Mouse (Mus musculus): ENCODE results near the gene Jam3. TPM values are rescaled to one million over a fixed set of nuclear protein-coding genes. Genes with fewer than 3 reads are reported as not detected.
A peak's percentile ranks its signal among the peaks of the same experiment; 100 is the strongest.

Gene Jam3
- polyA plus RNA-seq, 1 experiment = 37.1 TPM

DNA sequence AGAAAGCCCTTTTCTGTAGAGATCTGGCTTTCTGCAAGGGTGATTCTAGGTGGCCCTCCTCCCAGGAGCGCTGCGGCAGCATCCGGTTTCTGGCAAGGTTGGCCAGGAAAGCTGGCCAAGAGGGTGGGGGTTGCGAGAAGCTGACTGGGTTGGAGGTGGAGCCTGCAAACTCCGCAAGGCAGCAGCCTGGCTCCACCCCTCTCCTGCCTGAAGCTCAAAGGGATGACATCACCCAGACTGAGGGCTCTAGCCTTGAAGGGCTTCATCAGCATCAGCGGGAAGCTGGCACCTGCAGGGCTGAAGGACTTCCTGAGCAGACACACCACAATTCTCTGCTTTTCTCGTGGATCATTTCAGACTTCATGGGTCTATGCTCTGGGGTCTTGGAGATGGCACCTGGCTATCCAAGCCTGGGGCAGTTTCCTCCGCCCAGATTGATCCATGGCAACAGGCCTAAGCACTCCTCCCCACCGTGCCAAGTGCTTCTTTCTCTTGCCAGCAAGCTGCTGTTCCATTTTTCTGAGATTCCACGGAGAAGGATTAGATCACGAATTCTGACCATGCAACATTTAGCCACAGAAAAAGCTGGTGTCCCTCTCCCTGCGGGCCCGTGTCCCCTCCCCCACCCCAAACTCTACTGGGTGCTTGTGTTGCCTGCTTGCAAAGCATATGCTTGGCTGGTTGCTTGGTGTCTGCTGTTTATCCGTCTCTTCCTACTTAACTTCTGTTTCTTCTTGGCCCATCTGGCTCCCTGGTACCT lies 37.0 kb upstream of the Jam3 start:
- H3K27me3 ChIP-seq (replicated peaks; ENCODE audit: control insufficient read depth, insufficient read depth, low read length) = no peaks in the 10 kb centered on the region
- 9% methylated on average over 14 of the region's 14 CpGs for WGBS
- TF ChIP-seq POLR2A (IDR thresholded peaks at IDR 0.05; ENCODE audit: low read depth, low read length) (peak; percentile 9), CTCF (conservative IDR thresholded peaks at IDR 0.05; ENCODE audit: insufficient read depth, insufficient read length, low read depth, low read length) (no peak)
- peak overlapping the region; percentile 68 for H3K27ac ChIP-seq (ENCODE audit: insufficient read depth, low read depth, low read length)
- no peaks in the 10 kb centered on the region for H3K36me3 ChIP-seq (ENCODE audit: control insufficient read depth, insufficient read depth, low read length)
- peak overlapping the region; percentile 21 for H3K4me3 ChIP-seq (ENCODE audit: insufficient read depth, low read depth, low read length)
- DNase-seq = peak; percentile 97
- peaks cover 10% of the 10 kb centered on the region for H3K4me1 ChIP-seq (ENCODE audit: control insufficient read depth, insufficient read depth, low read length)

GRCm38 (mm10) chr9:27191501-27191981 lies 36.3 kb upstream of the Jam3 start:
- peaks cover 10% of the 10 kb centered on the region for H3K4me1 ChIP-seq (ENCODE audit: control insufficient read depth, insufficient read depth, low read length)
- H3K36me3 ChIP-seq (ENCODE audit: control insufficient read depth, insufficient read depth, low read length) = no peaks in the 10 kb centered on the region
- WGBS = 1% methylated on average over 7 of the region's 7 CpGs
- peak overlapping the region; percentile 68 for H3K27ac ChIP-seq (ENCODE audit: insufficient read depth, low read depth, low read length)
- peak; percentile 89 for DNase-seq
- H3K27me3 ChIP-seq (replicated peaks; ENCODE audit: control insufficient read depth, insufficient read depth, low read length) = no peaks in the 10 kb centered on the region
- H3K4me3 ChIP-seq (ENCODE audit: insufficient read depth, low read depth, low read length) = peak overlapping the region; percentile 21
- no peak for TF ChIP-seq POLR2A (IDR thresholded peaks at IDR 0.05; ENCODE audit: low read depth, low read length)
- TF ChIP-seq CTCF (conservative IDR thresholded peaks at IDR 0.05; ENCODE audit: insufficient read depth, insufficient read length, low read depth, low read length) = no peak

GRCm38 (mm10) chr9:27190461-27190860 lies 35.2 kb upstream of the Jam3 start:
- Histone ChIP-seq H3K27me3 (replicated peaks; ENCODE audit: control insufficient read depth, insufficient read depth, low read length) (no peaks in the 10 kb centered on the region), H3K36me3 (ENCODE audit: control insufficient read depth, insufficient read depth, low read length) (no peaks in the 10 kb centered on the region), H3K4me3 (ENCODE audit: insufficient read depth, low read depth, low read length) (no peak overlapping the region), H3K4me1 (ENCODE audit: control insufficient read depth, insufficient read depth, low read length) (peaks cover 10% of the 10 kb centered on the region), H3K27ac (ENCODE audit: insufficient read depth, low read depth, low read length) (no peak overlapping the region)
- 77% methylated on average over 8 of the region's 8 CpGs for WGBS
- no peak for DNase-seq
- no peak for TF ChIP-seq POLR2A (IDR thresholded peaks at IDR 0.05; ENCODE audit: low read depth, low read length)
- TF ChIP-seq CTCF (conservative IDR thresholded peaks at IDR 0.05; ENCODE audit: insufficient read depth, insufficient read length, low read depth, low read length) = no peak

DNA sequence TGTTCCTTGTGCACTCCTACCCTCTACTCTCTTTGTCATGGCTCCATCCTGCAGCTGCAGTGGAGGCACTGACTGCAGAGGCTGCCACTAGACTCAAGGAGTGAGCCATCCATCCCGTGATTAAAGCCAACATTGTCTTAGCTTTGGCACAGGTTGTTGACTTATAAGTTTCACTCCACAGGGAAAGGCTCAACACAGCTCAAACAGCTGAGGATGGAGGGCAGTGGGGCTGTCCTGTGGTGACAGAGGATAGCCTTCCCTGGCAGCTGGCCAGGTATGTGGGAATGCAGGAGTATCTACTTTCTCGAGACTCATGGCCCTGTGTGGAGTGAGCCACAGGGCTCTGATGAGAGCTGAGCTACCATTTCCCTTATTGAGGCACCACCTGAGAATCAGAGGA lies 34.1 kb upstream of the Jam3 start:
- DNase-seq = no peak
- Histone ChIP-seq H3K36me3 (ENCODE audit: control insufficient read depth, insufficient read depth, low read length) (no peaks in the 10 kb centered on the region), H3K4me3 (ENCODE audit: insufficient read depth, low read depth, low read length) (no peak overlapping the region), H3K27ac (ENCODE audit: insufficient read depth, low read depth, low read length) (no peak overlapping the region), H3K27me3 (replicated peaks; ENCODE audit: control insufficient read depth, insufficient read depth, low read length) (no peaks in the 10 kb centered on the region), H3K4me1 (ENCODE audit: control insufficient read depth, insufficient read depth, low read length) (peaks cover 10% of the 10 kb centered on the region)
- WGBS = 59% methylated on average over 2 of the region's 2 CpGs
- no peak for TF ChIP-seq POLR2A (IDR thresholded peaks at IDR 0.05; ENCODE audit: low read depth, low read length)
- no peak for TF ChIP-seq CTCF (conservative IDR thresholded peaks at IDR 0.05; ENCODE audit: insufficient read depth, insufficient read length, low read depth, low read length)

DNA sequence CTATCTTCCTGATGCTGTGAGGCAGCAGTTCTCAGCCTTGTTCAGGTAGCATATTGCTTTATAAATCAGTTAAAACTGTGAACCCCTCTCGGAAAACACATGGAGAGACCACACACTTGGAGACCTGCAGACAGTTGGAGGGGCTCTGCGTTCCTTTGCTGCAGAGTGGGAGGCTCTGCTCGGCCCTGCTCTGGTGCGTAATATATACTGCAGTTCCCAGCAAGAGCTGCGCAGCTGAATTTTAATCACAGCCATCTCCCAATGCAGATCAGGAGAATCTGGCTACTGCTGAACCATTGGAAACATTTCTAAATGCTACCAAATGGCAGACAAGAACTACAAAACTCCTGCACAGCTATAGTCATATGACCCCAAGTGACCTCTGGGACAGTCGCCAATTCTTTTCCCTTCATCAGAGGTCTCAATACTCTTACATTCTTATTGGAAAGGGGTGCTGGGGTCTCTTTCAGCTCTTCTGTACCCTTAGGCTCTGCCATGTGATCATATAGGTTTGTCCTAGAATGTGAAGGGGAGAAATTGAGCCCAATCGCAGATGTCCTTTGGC lies 33.5 kb upstream of the Jam3 start:
- 95% methylated on average over 7 of the region's 7 CpGs for WGBS
- DNase-seq = no peak
- no peaks in the 10 kb centered on the region for H3K36me3 ChIP-seq (ENCODE audit: control insufficient read depth, insufficient read depth, low read length)
- TF ChIP-seq POLR2A (IDR thresholded peaks at IDR 0.05; ENCODE audit: low read depth, low read length) = no peak
- TF ChIP-seq CTCF (conservative IDR thresholded peaks at IDR 0.05; ENCODE audit: insufficient read depth, insufficient read length, low read depth, low read length) = no peak
- no peaks in the 10 kb centered on the region for H3K27me3 ChIP-seq (replicated peaks; ENCODE audit: control insufficient read depth, insufficient read depth, low read length)
- peaks cover 10% of the 10 kb centered on the region for H3K4me1 ChIP-seq (ENCODE audit: control insufficient read depth, insufficient read depth, low read length)
- no peak overlapping the region for H3K4me3 ChIP-seq (ENCODE audit: insufficient read depth, low read depth, low read length)
- H3K27ac ChIP-seq (ENCODE audit: insufficient read depth, low read depth, low read length) = no peak overlapping the region

GRCm38 (mm10) chr9:27185820-27186219 lies 30.6 kb upstream of the Jam3 start:
- TF ChIP-seq POLR2A (IDR thresholded peaks at IDR 0.05; ENCODE audit: low read depth, low read length) (no peak), CTCF (conservative IDR thresholded peaks at IDR 0.05; ENCODE audit: insufficient read depth, insufficient read length, low read depth, low read length) (no peak)
- Histone ChIP-seq H3K4me3 (ENCODE audit: insufficient read depth, low read depth, low read length) (no peak overlapping the region), H3K27ac (ENCODE audit: insufficient read depth, low read depth, low read length) (no peak overlapping the region), H3K36me3 (ENCODE audit: control insufficient read depth, insufficient read depth, low read length) (no peaks in the 10 kb centered on the region), H3K27me3 (replicated peaks; ENCODE audit: control insufficient read depth, insufficient read depth, low read length) (no peaks in the 10 kb centered on the region), H3K4me1 (ENCODE audit: control insufficient read depth, insufficient read depth, low read length) (no peaks in the 10 kb centered on the region)
- DNase-seq = no peak

DNA sequence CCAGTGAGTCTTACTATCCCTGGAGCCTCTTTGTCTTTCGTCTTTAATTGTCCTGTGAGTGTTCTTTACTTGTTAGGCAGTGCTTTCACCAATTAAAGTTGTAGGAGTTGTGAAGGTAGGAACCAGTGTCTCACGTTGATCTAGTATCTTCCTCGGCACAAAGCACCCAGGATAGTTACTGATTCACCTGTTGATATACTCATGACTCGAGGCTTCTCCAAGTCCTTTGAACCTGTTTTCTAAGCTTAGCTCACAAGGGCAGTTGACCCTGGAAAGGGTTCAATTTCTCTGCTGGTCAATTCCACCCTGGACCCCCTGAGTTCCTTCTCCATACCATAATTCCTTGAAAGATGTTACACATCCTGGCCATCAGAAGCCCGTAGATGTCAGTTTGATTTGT lies 26.9 kb upstream of the Jam3 start:
- H3K4me3 ChIP-seq (ENCODE audit: insufficient read depth, low read depth, low read length) = no peak overlapping the region
- peak; percentile 69 for DNase-seq
- H3K27ac ChIP-seq (ENCODE audit: insufficient read depth, low read depth, low read length) = no peak overlapping the region
- no peaks in the 10 kb centered on the region for H3K27me3 ChIP-seq (replicated peaks; ENCODE audit: control insufficient read depth, insufficient read depth, low read length)
- no peaks in the 10 kb centered on the region for H3K36me3 ChIP-seq (ENCODE audit: control insufficient read depth, insufficient read depth, low read length)
- WGBS = 68% methylated on average over 5 of the region's 5 CpGs
- no peaks in the 10 kb centered on the region for H3K4me1 ChIP-seq (ENCODE audit: control insufficient read depth, insufficient read depth, low read length)
- TF ChIP-seq POLR2A (IDR thresholded peaks at IDR 0.05; ENCODE audit: low read depth, low read length) (no peak), CTCF (conservative IDR thresholded peaks at IDR 0.05; ENCODE audit: insufficient read depth, insufficient read length, low read depth, low read length) (no peak)
